In the genomic region with DNA sequence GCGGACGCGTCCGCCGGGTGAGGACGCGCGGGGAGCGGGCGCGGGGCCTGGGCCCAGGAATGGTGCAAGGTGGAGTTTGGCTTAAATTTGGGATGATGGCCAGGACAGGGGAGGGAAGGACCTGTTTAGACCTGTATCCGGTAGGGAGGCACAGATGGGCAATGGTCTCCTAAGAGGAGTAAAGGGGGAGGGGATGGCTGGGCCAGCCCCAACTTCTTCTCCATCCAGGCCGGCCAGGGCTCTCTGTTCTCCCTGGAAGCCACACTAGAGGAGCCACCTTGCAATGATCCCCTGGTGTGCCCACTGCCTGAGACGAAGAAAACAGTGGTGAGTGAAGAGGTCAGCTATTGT, we compare ENCODE assay signal across 8 mouse cellular contexts. TPM values are rescaled to one million over a fixed set of nuclear protein-coding genes. Genes with fewer than 3 reads are reported as not detected.
DNase-seq lines count a peak whose midpoint lies in the region; ATAC-seq lines count a peak whose summit lies in the region.

No protein-coding gene starts in this region.

- H3K4me3 ChIP-seq in kidney, embryonic 15.5 days (replicated peaks) = peak overlapping the region; percentile 59
- peak overlapping the region; percentile 53 for H3K4me3 ChIP-seq in embryonic facial prominence, embryonic 11.5 days (ENCODE audit: low read depth, low read length)
- peak overlapping the region; percentile 59 for H3K4me3 ChIP-seq in hindbrain, embryonic 14.5 days (replicated peaks; ENCODE audit: low read length)
- H3K4me3 ChIP-seq in midbrain, embryonic 13.5 days (replicated peaks) = peak overlapping the region; percentile 69

- H3K4me2 ChIP-seq in kidney, embryonic 15.5 days = peak overlapping the region; percentile 85
- H3K4me2 ChIP-seq in embryonic facial prominence, embryonic 11.5 days (ENCODE audit: low read depth, low read length) = peak overlapping the region; percentile 89
- peak overlapping the region; percentile 66 for H3K4me2 ChIP-seq in hindbrain, embryonic 14.5 days (replicated peaks)
- H3K4me2 ChIP-seq in midbrain, embryonic 13.5 days (replicated peaks) = peak overlapping the region; percentile 97

- 0 out of 2 replicates have a peak, but pooled peaks cover 6% of the 10 kb centered on the region for H3K27me3 ChIP-seq in kidney, embryonic 15.5 days
- H3K27me3 ChIP-seq in embryonic facial prominence, embryonic 11.5 days (ENCODE audit: control insufficient read depth, insufficient read depth, low read length) = no peaks in the 10 kb centered on the region
- no peaks in the 10 kb centered on the region for H3K27me3 ChIP-seq in hindbrain, embryonic 14.5 days (ENCODE audit: control insufficient read depth, insufficient read depth, low read length)
- peaks cover 12% of the 10 kb centered on the region; the same call in 1 of the 2 replicates for H3K27me3 ChIP-seq in midbrain, embryonic 13.5 days

- peak; percentile 67 for ATAC-seq in kidney, embryonic 15.5 days (replicated peaks; ENCODE audit: low FRiP score)
- ATAC-seq in embryonic facial prominence, embryonic 11.5 days (replicated peaks; ENCODE audit: insufficient number of reproducible peaks, low FRiP score, low TSS enrichment, low read depth) = peak; percentile 55; the same call in 1 of the 2 replicates
- ATAC-seq in hindbrain, embryonic 14.5 days (ENCODE audit: low FRiP score) = no peak
- ATAC-seq in midbrain, embryonic 13.5 days = no peak; the same call in none of the 2 replicates

- peak overlapping the region; percentile 9 for H3K27ac ChIP-seq in kidney, embryonic 15.5 days
- no peak overlapping the region for H3K27ac ChIP-seq in embryonic facial prominence, embryonic 11.5 days (replicated peaks; ENCODE audit: low read depth, low read length)
- no peak overlapping the region for H3K27ac ChIP-seq in hindbrain, embryonic 14.5 days
- peak overlapping the region; percentile 45; the same call in 1 of the 2 replicates for H3K27ac ChIP-seq in midbrain, embryonic 13.5 days

- H3K4me1 ChIP-seq in kidney, embryonic 15.5 days = peaks cover 13% of the 10 kb centered on the region
- H3K4me1 ChIP-seq in embryonic facial prominence, embryonic 11.5 days (ENCODE audit: control insufficient read depth, insufficient read depth, low read length) = no peaks in the 10 kb centered on the region
- peaks cover 7% of the 10 kb centered on the region; the same call in 1 of the 2 replicates for H3K4me1 ChIP-seq in hindbrain, embryonic 14.5 days (replicated peaks; ENCODE audit: control insufficient read depth, insufficient read depth, low read length)
- H3K4me1 ChIP-seq in midbrain, embryonic 13.5 days (replicated peaks) = peaks cover 17% of the 10 kb centered on the region

- WGBS in kidney, embryonic 15.5 days = under 1% methylated on average over 14 of the region's 14 CpGs
- 3% methylated on average over 14 of the region's 14 CpGs for WGBS in embryonic facial prominence, embryonic 11.5 days
- 1% methylated on average over 14 of the region's 14 CpGs for WGBS in hindbrain, embryonic 14.5 days
- WGBS in midbrain, embryonic 13.5 days = 1% methylated on average over 14 of the region's 14 CpGs

- no peaks in the 10 kb centered on the region for H3K9me3 ChIP-seq in kidney, embryonic 15.5 days (replicated peaks)
- H3K9me3 ChIP-seq in embryonic facial prominence, embryonic 11.5 days (replicated peaks; ENCODE audit: control insufficient read depth, low read length) = no peaks in the 10 kb centered on the region
- H3K9me3 ChIP-seq in hindbrain, embryonic 14.5 days (ENCODE audit: control insufficient read depth, low read length) = no peaks in the 10 kb centered on the region
- no peaks in the 10 kb centered on the region for H3K9me3 ChIP-seq in midbrain, embryonic 13.5 days

- peak overlapping the region; percentile 62 for H3K9ac ChIP-seq in kidney, embryonic 15.5 days
- H3K9ac ChIP-seq in embryonic facial prominence, embryonic 11.5 days (replicated peaks; ENCODE audit: low read length) = peak overlapping the region; percentile 59
- H3K9ac ChIP-seq in hindbrain, embryonic 14.5 days = peak overlapping the region; percentile 71
- peak overlapping the region; percentile 81 for H3K9ac ChIP-seq in midbrain, embryonic 13.5 days (replicated peaks)

- DNase-seq in kidney, adult 9 months = no peak
- DNase-seq in embryonic facial prominence, embryonic 11.5 days (ENCODE audit: low spot score) = no peak
- DNase-seq in hindbrain, embryonic 14.5 days (ENCODE audit: low spot score) = no peak
- DNase-seq in frontal cortex, postnatal 14 days (ENCODE audit: low spot score in 2 of 2) = no peak
- DNase-seq in thymus, postnatal 4 days = no peak
- DNase-seq in B cell, adult 2 months = no peak

- 0 out of 2 replicates have a peak, but pooled peaks cover 4% of the 10 kb centered on the region for H3K36me3 ChIP-seq in kidney, embryonic 15.5 days
- H3K36me3 ChIP-seq in embryonic facial prominence, embryonic 11.5 days (replicated peaks; ENCODE audit: control insufficient read depth, insufficient read depth, low read depth, low read length) = no peaks in the 10 kb centered on the region
- H3K36me3 ChIP-seq in hindbrain, embryonic 14.5 days (replicated peaks; ENCODE audit: control insufficient read depth, insufficient read depth) = peaks cover 20% of the 10 kb centered on the region
- peaks cover 18% of the 10 kb centered on the region for H3K36me3 ChIP-seq in midbrain, embryonic 13.5 days

RNA-seq across cellular contexts. Expression of a gene that starts 0.5 kb away (rescaled TPM):
- polyA plus RNA-seq in kidney, embryonic 15.5 days (2015; fragmentation: Nextera tagmentation; extraction: Ambion mirVana) = 48.2 and 58.1 TPM in 2 replicates
- polyA plus RNA-seq in embryonic facial prominence, embryonic 11.5 days (2014; fragmentation: Nextera tagmentation; extraction: Ambion mirVana) = 20.9 and 30.3 TPM in 2 replicates
- 68.8 and 74.4 TPM in 2 replicates for polyA plus RNA-seq in hindbrain, embryonic 14.5 days (2014; fragmentation: Nextera tagmentation; extraction: Ambion mirVana)
- polyA plus RNA-seq in midbrain, embryonic 13.5 days (2015; fragmentation: Nextera tagmentation; extraction: Ambion mirVana) = 59.0 and 67.5 TPM in 2 replicates

RNA-seq across cellular contexts. Expression of a gene that starts 16.3 kb away (rescaled TPM):
- polyA plus RNA-seq in kidney, embryonic 15.5 days (2015; fragmentation: Nextera tagmentation; extraction: Ambion mirVana) = not detected in 2 replicates
- not detected in 2 replicates for polyA plus RNA-seq in embryonic facial prominence, embryonic 11.5 days (2014; fragmentation: Nextera tagmentation; extraction: Ambion mirVana)
- polyA plus RNA-seq in hindbrain, embryonic 14.5 days (2014; fragmentation: Nextera tagmentation; extraction: Ambion mirVana) = 0.71 and 0.81 TPM in 2 replicates
- 0.30 and 0.36 TPM in 2 replicates for polyA plus RNA-seq in midbrain, embryonic 13.5 days (2015; fragmentation: Nextera tagmentation; extraction: Ambion mirVana)

RNA-seq across cellular contexts. Expression of a gene that starts 16.3 kb away (rescaled TPM):
- 59.3 and 64.5 TPM in 2 replicates for polyA plus RNA-seq in kidney, embryonic 15.5 days (2015; fragmentation: Nextera tagmentation; extraction: Ambion mirVana)
- 44.9 and 45.8 TPM in 2 replicates for polyA plus RNA-seq in embryonic facial prominence, embryonic 11.5 days (2014; fragmentation: Nextera tagmentation; extraction: Ambion mirVana)
- polyA plus RNA-seq in hindbrain, embryonic 14.5 days (2014; fragmentation: Nextera tagmentation; extraction: Ambion mirVana) = 31.9 and 41.4 TPM in 2 replicates
- 37.9 and 40.2 TPM in 2 replicates for polyA plus RNA-seq in midbrain, embryonic 13.5 days (2015; fragmentation: Nextera tagmentation; extraction: Ambion mirVana)

RNA-seq across cellular contexts. Expression of a gene that starts 22.3 kb away (rescaled TPM):
- 10.6 and 12.0 TPM in 2 replicates for polyA plus RNA-seq in kidney, embryonic 15.5 days (2015; fragmentation: Nextera tagmentation; extraction: Ambion mirVana)
- 4.3 and 5.6 TPM in 2 replicates for polyA plus RNA-seq in embryonic facial prominence, embryonic 11.5 days (2014; fragmentation: Nextera tagmentation; extraction: Ambion mirVana)
- polyA plus RNA-seq in hindbrain, embryonic 14.5 days (2014; fragmentation: Nextera tagmentation; extraction: Ambion mirVana) = 2.9 and 3.2 TPM in 2 replicates
- 1.2 and 1.4 TPM in 2 replicates for polyA plus RNA-seq in midbrain, embryonic 13.5 days (2015; fragmentation: Nextera tagmentation; extraction: Ambion mirVana)

RNA-seq across cellular contexts. Expression of a gene that starts 23.0 kb away (rescaled TPM):
- polyA plus RNA-seq in kidney, embryonic 15.5 days (2015; fragmentation: Nextera tagmentation; extraction: Ambion mirVana) = 10.8 and 12.0 TPM in 2 replicates
- polyA plus RNA-seq in embryonic facial prominence, embryonic 11.5 days (2014; fragmentation: Nextera tagmentation; extraction: Ambion mirVana) = 7.4 and 8.7 TPM in 2 replicates
- polyA plus RNA-seq in hindbrain, embryonic 14.5 days (2014; fragmentation: Nextera tagmentation; extraction: Ambion mirVana) = 17.0 and 17.7 TPM in 2 replicates
- 22.7 and 24.1 TPM in 2 replicates for polyA plus RNA-seq in midbrain, embryonic 13.5 days (2015; fragmentation: Nextera tagmentation; extraction: Ambion mirVana)

Comparison
In these comparisons a context has a peak if more than half of its experiments do, and no peak if none do; other contexts are left out.
1. ATAC-seq: peak in kidney, embryonic 15.5 days (single experiment) and embryonic facial prominence, embryonic 11.5 days (single experiment); none in hindbrain, embryonic 14.5 days (single experiment) and midbrain, embryonic 13.5 days (single experiment).
2. H3K27ac ChIP-seq: peak in kidney, embryonic 15.5 days (single experiment) and midbrain, embryonic 13.5 days (single experiment); none in embryonic facial prominence, embryonic 11.5 days (single experiment) and hindbrain, embryonic 14.5 days (single experiment).
3. Peak in every context shown above with its lines, with median percentiles within 50 percentile points of each other: H3K4me2 ChIP-seq, H3K4me3 ChIP-seq and H3K9ac ChIP-seq.